Mouse (Mus musculus): Measurements from ENCODE around the gene Olfr91.
"Not testable (repeated sequence)": the region's sequence is repeated elsewhere in the genome, so short reads cannot be mapped to it uniquely, and the experiment has no call there.

The Olfr91 gene

GRCm38 (mm10) chr17:37098178-37098577, at the start of gene Olfr91:
Olfr91 (minus strand) TSS chr17:37098278.
- DNase-seq (ENCODE audit: low read depth, low spot score) = no peak

GRCm38 (mm10) chr17:37131366-37131765, 33.3 kb upstream of the Olfr91 start:
- not testable (repeated sequence) for DNase-seq (ENCODE audit: low read depth, low spot score)

GRCm38 (mm10) chr17:37119988-37120387, 21.9 kb upstream of the Olfr91 start, which contains the start of gene Olfr92:
Olfr92 (minus strand) TSS chr17:37120088.
- DNase-seq (ENCODE audit: low read depth, low spot score) = no peak

- DNase-seq (ENCODE audit: low read depth, low spot score) = no peak
Observed at GRCm38 (mm10) chr17:37093289-37093688, 4.8 kb downstream of the Olfr91 start.

GRCm38 (mm10) chr17:37092198-37092597, 5.9 kb downstream of the Olfr91 start:
- no peak for DNase-seq (ENCODE audit: low read depth, low spot score)

GRCm38 (mm10) chr17:37088399-37088798, 9.7 kb downstream of the Olfr91 start, which contains the start of gene Olfr90:
Olfr90 (minus strand) TSS chr17:37088499.
- DNase-seq (ENCODE audit: low read depth, low spot score) = no peak

GRCm38 (mm10) chr17:37085545-37085944, 12.5 kb downstream of the Olfr91 start:
- DNase-seq (ENCODE audit: low read depth, low spot score) = no peak

GRCm38 (mm10) chr17:37084632-37085031, 13.4 kb downstream of the Olfr91 start:
- DNase-seq (ENCODE audit: low read depth, low spot score) = peak; percentile 69

- DNase-seq (ENCODE audit: low read depth, low spot score) = peak; percentile 89
Observed at GRCm38 (mm10) chr17:37083327-37083726, 14.8 kb downstream of the Olfr91 start.

- DNase-seq (ENCODE audit: low read depth, low spot score) = no peak
Observed at GRCm38 (mm10) chr17:37081659-37082058, 16.4 kb downstream of the Olfr91 start.

- DNase-seq (ENCODE audit: low read depth, low spot score) = peak; percentile 78
Observed at GRCm38 (mm10) chr17:37080119-37080518, 18.0 kb downstream of the Olfr91 start.

GRCm38 (mm10) chr17:37078990-37079389, 19.1 kb downstream of the Olfr91 start:
- DNase-seq (ENCODE audit: low read depth, low spot score) = peak; percentile 98

GRCm38 (mm10) chr17:37078193-37078592, 19.9 kb downstream of the Olfr91 start:
- peak; percentile 91 for DNase-seq (ENCODE audit: low read depth, low spot score)

GRCm38 (mm10) chr17:37075766-37076165, 22.3 kb downstream of the Olfr91 start:
- no peak for DNase-seq (ENCODE audit: low read depth, low spot score)

GRCm38 (mm10) chr17:37075181-37075580, 22.9 kb downstream of the Olfr91 start:
- no peak for DNase-seq (ENCODE audit: low read depth, low spot score)

- peak; percentile 76 for DNase-seq (ENCODE audit: low read depth, low spot score)
Observed at GRCm38 (mm10) chr17:37072730-37073276, 25.3 kb downstream of the Olfr91 start.

GRCm38 (mm10) chr17:37072080-37072729, 25.9 kb downstream of the Olfr91 start:
- DNase-seq (ENCODE audit: low read depth, low spot score) = peak; percentile 50

GRCm38 (mm10) chr17:37070121-37070520, 28.0 kb downstream of the Olfr91 start:
- no peak for DNase-seq (ENCODE audit: low read depth, low spot score)

GRCm38 (mm10) chr17:37067861-37068260, 30.2 kb downstream of the Olfr91 start:
- no peak for DNase-seq (ENCODE audit: low read depth, low spot score)

GRCm38 (mm10) chr17:37065993-37066392, 32.1 kb downstream of the Olfr91 start:
- no peak for DNase-seq (ENCODE audit: low read depth, low spot score)

GRCm38 (mm10) chr17:37063686-37064495, 34.2 kb downstream of the Olfr91 start:
- DNase-seq (ENCODE audit: low read depth, low spot score) = peak; percentile 92

GRCm38 (mm10) chr17:37063063-37063462, 35.0 kb downstream of the Olfr91 start:
- DNase-seq (ENCODE audit: low read depth, low spot score) = no peak
